Mouse (Mus musculus) kidney, embryonic 15.5 days (tissue): ENCODE data around the gene Irs2. TPM values are rescaled to one million over a fixed set of nuclear protein-coding genes. Genes with fewer than 3 reads are reported as not detected.

Experiments used
- ATAC-seq: fragments of 200-750 bp; cut with Nextera tagmentation; replicated peaks from 2 replicates; pipeline ENCODE4 v1.8.0; 2017; ENCODE audit warnings: moderate TSS enrichment; ENCODE audit not compliant: low FRiP score
- H3K27ac ChIP-seq: fragments of 300-500 bp; sonication (generic); 2 replicates; pipeline ENCODE4 v1.5.1; 2015; ENCODE audit warnings: mild to moderate bottlenecking, inconsistent platforms
- H3K27me3 ChIP-seq: fragments of 300-500 bp; sonication (generic); 2 replicates; pipeline ENCODE4 v1.6.1; 2015; ENCODE audit warnings: inconsistent platforms
- H3K36me3 ChIP-seq: fragments of 300-500 bp; sonication (generic); 2 replicates; pipeline ENCODE4 v1.6.1; 2015; ENCODE audit warnings: inconsistent platforms
- H3K4me1 ChIP-seq: fragments of 300-500 bp; sonication (generic); 2 replicates; pipeline ENCODE4 v1.6.1; 2015; ENCODE audit warnings: inconsistent platforms
- H3K4me2 ChIP-seq: fragments of 300-500 bp; sonication (generic); 2 replicates; pipeline ENCODE4 v1.6.1; 2015; ENCODE audit warnings: moderate library complexity, mild to moderate bottlenecking, inconsistent platforms
- H3K4me3 ChIP-seq: fragments of 300-500 bp; sonication (generic); replicated peaks from 2 replicates; pipeline ENCODE4 v1.5.1; 2015; ENCODE audit warnings: mild to moderate bottlenecking, inconsistent platforms
- H3K9ac ChIP-seq: fragments of 300-500 bp; sonication (generic); 2 replicates; pipeline ENCODE4 v1.6.1; 2015; ENCODE audit warnings: mild to moderate bottlenecking, inconsistent platforms
- H3K9me3 ChIP-seq: fragments of 300-500 bp; sonication (generic); replicated peaks from 2 replicates; pipeline ENCODE4 v1.6.1; 2016; ENCODE audit warnings: inconsistent platforms
- WGBS: fragments of 180-500 bp; shearing (Covaris S2); methylation state at CpG from one replicate; pipeline ENCODE4 v1.1.7; 2015; ENCODE audit warnings: mixed read lengths; 5-methylcytosine and 5-hydroxymethylcytosine counted together
- polyA plus RNA-seq: library from polyadenylated mRNA; unstranded; fragments of >200 nt; fragmentation: Nextera tagmentation; extraction: Ambion mirVana; gene quantifications from 2 replicates; pipeline ENCODE4 v1.2.1, GENCODE M21; 2015

Gene Irs2
- 5.6 and 5.7 TPM in 2 replicates for polyA plus RNA-seq

GRCm38 (mm10) chr8:11008379-11008775 lies at the start of gene Irs2:
TSS of gene Irs2 (minus strand) at chr8:11008458.
- H3K27me3 ChIP-seq, result peaks cover 4% of the 10 kb centered on the region; the same call in 1 of the 2 replicates
- H3K27ac ChIP-seq, result peak within 1 kb of the TSS; percentile 98
- peak within 1 kb of the TSS; percentile 82 for H3K9ac ChIP-seq
- H3K4me3 ChIP-seq, result peak within 1 kb of the TSS; percentile 83
- peak; percentile 2; the same call in 1 of the 2 replicates for ATAC-seq
- peak within 1 kb of the TSS; percentile 93 for H3K4me2 ChIP-seq
- 0 out of 2 replicates have a peak, but pooled peaks cover 13% of the 10 kb centered on the region for H3K36me3 ChIP-seq
- H3K4me1 ChIP-seq, result peaks cover 67% of the 10 kb centered on the region
- WGBS, result under 1% methylated on average over 60 of the region's 64 CpGs
- no peaks in the 10 kb centered on the region for H3K9me3 ChIP-seq

DNA sequence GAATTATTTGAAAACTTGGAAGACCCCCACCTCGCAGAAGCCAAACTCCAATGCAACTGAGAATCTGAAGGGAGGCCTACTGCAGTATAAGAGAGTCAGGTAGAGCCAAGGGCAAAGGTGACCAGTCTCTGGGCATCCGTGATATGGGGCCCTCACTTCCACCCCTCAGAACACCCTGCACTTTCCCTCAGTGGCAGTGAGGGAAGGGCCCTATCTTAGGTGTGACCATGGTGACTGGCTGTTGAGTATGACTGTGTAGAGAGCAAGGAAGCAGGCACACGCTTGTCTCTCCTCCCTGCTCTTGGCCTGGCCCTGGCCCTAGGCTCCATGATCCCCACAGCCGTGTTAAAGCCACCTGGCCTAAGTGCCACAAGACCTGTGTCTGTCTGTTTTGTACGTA lies 48.4 kb upstream of the Irs2 start:
- peaks cover 49% of the 10 kb centered on the region for H3K27me3 ChIP-seq
- 89% methylated on average over 5 of the region's 5 CpGs for WGBS
- 0 out of 2 replicates have a peak, but pooled peaks have one; percentile 16 for ATAC-seq
- H3K27ac ChIP-seq, result no peak overlapping the region
- H3K4me3 ChIP-seq, result no peak overlapping the region
- no peak overlapping the region for H3K9ac ChIP-seq
- H3K4me2 ChIP-seq, result no peak overlapping the region
- no peaks in the 10 kb centered on the region for H3K9me3 ChIP-seq
- H3K4me1 ChIP-seq, result peaks cover 8% of the 10 kb centered on the region
- no peaks in the 10 kb centered on the region for H3K36me3 ChIP-seq

DNA sequence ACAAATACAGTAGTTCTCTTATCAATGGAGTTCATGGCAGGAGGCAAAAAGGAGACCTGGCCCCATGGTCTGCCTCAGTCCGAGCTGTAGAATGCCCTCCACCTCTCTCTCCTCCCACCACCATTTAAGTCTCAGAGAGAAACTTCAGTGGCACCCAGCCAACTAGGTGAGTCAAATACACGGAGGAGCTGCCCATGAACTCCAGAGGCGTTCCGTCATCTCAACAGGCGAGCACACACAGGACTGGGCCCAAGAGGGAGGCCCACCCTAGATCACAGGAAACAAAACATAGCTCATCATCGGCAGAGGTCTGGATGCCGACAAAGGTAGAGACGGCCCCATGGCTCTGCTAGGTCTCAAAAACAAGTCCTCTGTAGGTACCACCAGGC lies 47.9 kb upstream of the Irs2 start:
- WGBS, result 65% methylated on average over 8 of the region's 8 CpGs
- ATAC-seq, result 0 out of 2 replicates have a peak, but pooled peaks have one; percentile 23

DNA sequence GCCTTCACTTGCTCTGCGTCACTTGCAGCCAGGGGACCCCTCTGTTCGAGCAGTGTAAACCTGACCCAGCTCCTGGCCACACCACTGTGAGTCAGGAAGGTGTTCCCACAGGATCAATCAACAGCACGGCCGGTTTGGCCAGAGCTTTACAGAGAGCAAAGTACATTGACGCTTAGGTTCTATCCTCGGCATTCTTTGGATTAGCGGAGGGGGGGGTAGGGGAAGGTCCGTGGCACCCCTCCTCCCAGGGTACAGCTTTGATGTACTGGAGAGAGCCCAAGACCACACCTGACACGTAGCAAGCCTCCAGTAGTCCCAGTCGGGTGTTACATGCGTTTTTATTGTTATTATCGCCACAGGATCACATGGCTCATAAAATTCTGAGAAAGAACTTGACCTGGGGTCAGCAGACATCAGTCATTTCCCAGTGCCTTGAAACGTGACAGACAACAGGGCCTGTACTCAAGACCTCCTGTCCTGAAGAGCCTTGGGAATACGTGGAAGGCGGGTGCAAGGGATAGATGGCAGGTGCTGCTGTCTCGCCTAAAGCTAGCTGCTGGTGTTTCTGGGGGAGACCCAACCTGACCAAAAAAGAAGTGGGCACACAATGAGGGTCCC lies 47.4 kb upstream of the Irs2 start:
- H3K36me3 ChIP-seq, result no peaks in the 10 kb centered on the region
- peaks cover 8% of the 10 kb centered on the region for H3K4me1 ChIP-seq
- no peak overlapping the region for H3K4me3 ChIP-seq
- H3K9ac ChIP-seq, result no peak overlapping the region
- 22% methylated on average over 16 of the region's 16 CpGs for WGBS
- ATAC-seq, result peak; percentile 82
- H3K27me3 ChIP-seq, result peaks cover 49% of the 10 kb centered on the region
- H3K9me3 ChIP-seq, result no peaks in the 10 kb centered on the region
- H3K27ac ChIP-seq, result no peak overlapping the region
- H3K4me2 ChIP-seq, result no peak overlapping the region

More for the DNA sequence above, 47.9 kb upstream of the Irs2 start:
- H3K9me3 ChIP-seq, result no peaks in the 10 kb centered on the region
- H3K4me3 ChIP-seq, result no peak overlapping the region
- no peak overlapping the region for H3K9ac ChIP-seq
- H3K27me3 ChIP-seq, result peaks cover 49% of the 10 kb centered on the region
- no peak overlapping the region for H3K27ac ChIP-seq
- no peaks in the 10 kb centered on the region for H3K36me3 ChIP-seq
- peaks cover 8% of the 10 kb centered on the region for H3K4me1 ChIP-seq
- no peak overlapping the region for H3K4me2 ChIP-seq

GRCm38 (mm10) chr8:11049835-11050234 lies 41.6 kb upstream of the Irs2 start:
- no peak overlapping the region for H3K27ac ChIP-seq
- no peaks in the 10 kb centered on the region for H3K36me3 ChIP-seq
- no peak overlapping the region for H3K4me2 ChIP-seq
- H3K4me1 ChIP-seq, result peaks cover 1% of the 10 kb centered on the region
- WGBS, result 53% methylated on average over 5 of the region's 5 CpGs
- no peak for ATAC-seq
- no peak overlapping the region for H3K9ac ChIP-seq
- no peak overlapping the region for H3K4me3 ChIP-seq
- no peaks in the 10 kb centered on the region for H3K9me3 ChIP-seq
- H3K27me3 ChIP-seq, result peaks cover 34% of the 10 kb centered on the region

DNA sequence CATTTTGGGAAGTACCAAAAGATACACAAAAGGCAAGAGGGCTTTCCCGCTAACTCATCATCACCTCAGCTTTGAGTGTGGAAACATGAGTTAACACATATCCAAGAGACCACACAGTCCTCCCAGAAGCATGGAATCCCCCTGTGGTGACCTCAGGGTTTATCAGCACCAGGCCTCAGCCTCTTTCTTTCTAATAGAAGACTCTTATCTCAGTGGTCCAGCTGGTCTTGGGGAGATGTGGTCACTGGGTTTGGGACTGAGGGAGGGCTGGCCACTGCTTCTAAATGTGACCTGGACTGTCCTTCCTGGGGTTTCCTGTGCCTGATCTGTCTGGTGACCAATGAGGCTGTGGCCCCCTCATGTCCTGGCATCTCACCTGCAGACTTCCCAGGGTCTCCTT lies 39.6 kb upstream of the Irs2 start:
- no peak for ATAC-seq
- H3K9ac ChIP-seq, result no peak overlapping the region
- no peaks in the 10 kb centered on the region for H3K9me3 ChIP-seq
- no peak overlapping the region for H3K27ac ChIP-seq
- H3K4me2 ChIP-seq, result no peak overlapping the region
- no peaks in the 10 kb centered on the region for H3K36me3 ChIP-seq
- WGBS, result 89% methylated on average over 1 of the region's 1 CpGs
- H3K4me1 ChIP-seq, result peaks cover 13% of the 10 kb centered on the region
- no peak overlapping the region for H3K4me3 ChIP-seq
- peaks cover 16% of the 10 kb centered on the region for H3K27me3 ChIP-seq

DNA sequence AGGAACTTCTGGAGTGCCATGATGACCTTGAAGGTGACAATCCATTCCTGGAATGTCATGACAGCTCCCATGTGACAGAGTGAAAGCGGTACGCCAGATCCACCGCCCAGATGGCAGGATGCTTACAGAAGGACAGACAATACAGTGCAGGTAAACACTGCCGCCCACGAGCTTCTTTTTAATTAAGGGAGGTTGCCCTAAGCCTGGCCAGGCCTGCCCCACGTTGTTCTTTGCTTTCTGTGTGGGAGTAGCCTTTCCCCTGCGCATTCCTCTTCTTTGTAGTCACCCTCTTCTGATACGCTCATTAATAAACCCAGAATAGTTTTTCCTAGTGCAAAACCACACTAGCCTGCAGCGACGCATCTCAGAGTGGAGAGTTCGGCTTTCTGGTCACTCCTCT lies 36.4 kb upstream of the Irs2 start:
- Histone ChIP-seq H3K9ac (no peak overlapping the region), H3K4me1 (peaks cover 15% of the 10 kb centered on the region), H3K9me3 (no peaks in the 10 kb centered on the region), H3K4me2 (0 out of 2 replicates have a peak overlapping the region, but pooled peaks have one; percentile 20), H3K4me3 (no peak overlapping the region), H3K27me3 (0 out of 2 replicates have a peak, but pooled peaks cover 7% of the 10 kb centered on the region), H3K36me3 (no peaks in the 10 kb centered on the region), H3K27ac (no peak overlapping the region)
- WGBS, result 39% methylated on average over 11 of the region's 11 CpGs
- ATAC-seq, result 0 out of 2 replicates have a peak, but pooled peaks have one; percentile 39

GRCm38 (mm10) chr8:11043591-11043990 lies 35.3 kb upstream of the Irs2 start:
- Histone ChIP-seq H3K4me2 (no peak overlapping the region), H3K9me3 (no peaks in the 10 kb centered on the region), H3K27ac (no peak overlapping the region), H3K27me3 (0 out of 2 replicates have a peak, but pooled peaks cover 5% of the 10 kb centered on the region), H3K36me3 (no peaks in the 10 kb centered on the region), H3K4me3 (no peak overlapping the region), H3K9ac (no peak overlapping the region), H3K4me1 (peaks cover 15% of the 10 kb centered on the region)
- ATAC-seq, result 0 out of 2 replicates have a peak, but pooled peaks have one; percentile 8
- WGBS, result 47% methylated on average over 4 of the region's 4 CpGs

DNA sequence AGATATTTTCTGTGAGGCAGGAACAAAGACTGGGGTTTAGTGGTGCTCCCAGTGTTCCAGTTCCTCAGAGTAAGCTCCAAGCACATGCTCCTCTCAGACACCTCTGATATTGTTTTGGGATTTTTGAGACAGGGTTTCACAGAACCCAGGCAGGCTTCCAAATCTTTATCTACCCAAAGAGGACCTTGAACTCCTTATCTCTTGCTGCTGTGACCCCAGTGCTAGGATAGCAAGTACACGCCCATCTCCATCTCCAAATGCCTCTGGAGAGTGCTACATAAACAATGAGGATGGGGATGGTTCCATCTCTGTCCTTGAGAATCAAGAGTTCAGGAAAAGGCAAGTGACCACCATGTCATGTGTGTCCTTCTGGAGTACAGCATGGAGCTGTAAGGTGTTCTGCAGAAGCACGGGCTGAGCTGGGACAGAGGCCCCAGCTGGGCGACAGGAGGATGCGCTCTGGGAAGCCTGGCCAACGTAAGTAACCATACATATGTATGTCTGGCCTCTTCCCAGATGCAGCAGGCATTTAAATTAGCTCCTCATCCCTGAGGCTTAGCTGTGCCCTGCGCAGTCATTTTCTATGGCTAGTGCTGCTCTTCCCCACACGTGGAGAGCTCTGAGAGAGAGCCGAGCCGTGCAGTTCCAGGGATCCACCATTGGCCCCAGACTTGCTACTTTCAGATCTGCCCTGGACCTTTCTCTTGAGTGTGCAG lies 34.8 kb upstream of the Irs2 start:
- no peaks in the 10 kb centered on the region for H3K36me3 ChIP-seq
- WGBS, result 85% methylated on average over 9 of the region's 9 CpGs
- H3K9ac ChIP-seq, result no peak overlapping the region
- no peak overlapping the region for H3K27ac ChIP-seq
- H3K27me3 ChIP-seq, result 0 out of 2 replicates have a peak, but pooled peaks cover 2% of the 10 kb centered on the region
- no peak overlapping the region for H3K4me3 ChIP-seq
- H3K4me1 ChIP-seq, result peaks cover 15% of the 10 kb centered on the region
- no peak overlapping the region for H3K4me2 ChIP-seq
- H3K9me3 ChIP-seq, result no peaks in the 10 kb centered on the region
- no peak for ATAC-seq

- Histone ChIP-seq H3K4me1 (peaks cover 27% of the 10 kb centered on the region), H3K27me3 (no peaks in the 10 kb centered on the region), H3K9me3 (no peaks in the 10 kb centered on the region), H3K9ac (no peak overlapping the region), H3K27ac (no peak overlapping the region), H3K4me2 (no peak overlapping the region), H3K4me3 (no peak overlapping the region), H3K36me3 (no peaks in the 10 kb centered on the region)
- no peak for ATAC-seq
- 89% methylated on average over 7 of the region's 7 CpGs for WGBS
Measured at GRCm38 (mm10) chr8:11040088-11040487, 31.8 kb upstream of the Irs2 start.

- no peaks in the 10 kb centered on the region for H3K9me3 ChIP-seq
- H3K9ac ChIP-seq, result no peak overlapping the region
- no peaks in the 10 kb centered on the region for H3K27me3 ChIP-seq
- no peaks in the 10 kb centered on the region for H3K36me3 ChIP-seq
- no peak overlapping the region for H3K27ac ChIP-seq
- peaks cover 18% of the 10 kb centered on the region for H3K4me1 ChIP-seq
- WGBS, result 77% methylated on average over 5 of the region's 5 CpGs
- no peak overlapping the region for H3K4me2 ChIP-seq
- ATAC-seq, result no peak
- H3K4me3 ChIP-seq, result no peak overlapping the region
Measured at GRCm38 (mm10) chr8:11038788-11039187, 30.5 kb upstream of the Irs2 start.

GRCm38 (mm10) chr8:11038367-11038766 lies 30.1 kb upstream of the Irs2 start:
- no peaks in the 10 kb centered on the region for H3K27me3 ChIP-seq
- H3K4me2 ChIP-seq, result no peak overlapping the region
- no peaks in the 10 kb centered on the region for H3K9me3 ChIP-seq
- no peak for ATAC-seq
- no peak overlapping the region for H3K27ac ChIP-seq
- no peak overlapping the region for H3K4me3 ChIP-seq
- 87% methylated on average over 5 of the region's 5 CpGs for WGBS
- H3K4me1 ChIP-seq, result peaks cover 14% of the 10 kb centered on the region
- no peaks in the 10 kb centered on the region for H3K36me3 ChIP-seq
- H3K9ac ChIP-seq, result no peak overlapping the region
